Mouse (Mus musculus) 3T3-L1 (cell line): ENCODE data around the gene Smtn.

Experiments used
- DNase-seq: peaks from one replicate; pipeline ENCODE4 v3.0.0-alpha.2; 2015; ENCODE audit warnings: low read depth, low spot score

Smtn gene

DNA sequence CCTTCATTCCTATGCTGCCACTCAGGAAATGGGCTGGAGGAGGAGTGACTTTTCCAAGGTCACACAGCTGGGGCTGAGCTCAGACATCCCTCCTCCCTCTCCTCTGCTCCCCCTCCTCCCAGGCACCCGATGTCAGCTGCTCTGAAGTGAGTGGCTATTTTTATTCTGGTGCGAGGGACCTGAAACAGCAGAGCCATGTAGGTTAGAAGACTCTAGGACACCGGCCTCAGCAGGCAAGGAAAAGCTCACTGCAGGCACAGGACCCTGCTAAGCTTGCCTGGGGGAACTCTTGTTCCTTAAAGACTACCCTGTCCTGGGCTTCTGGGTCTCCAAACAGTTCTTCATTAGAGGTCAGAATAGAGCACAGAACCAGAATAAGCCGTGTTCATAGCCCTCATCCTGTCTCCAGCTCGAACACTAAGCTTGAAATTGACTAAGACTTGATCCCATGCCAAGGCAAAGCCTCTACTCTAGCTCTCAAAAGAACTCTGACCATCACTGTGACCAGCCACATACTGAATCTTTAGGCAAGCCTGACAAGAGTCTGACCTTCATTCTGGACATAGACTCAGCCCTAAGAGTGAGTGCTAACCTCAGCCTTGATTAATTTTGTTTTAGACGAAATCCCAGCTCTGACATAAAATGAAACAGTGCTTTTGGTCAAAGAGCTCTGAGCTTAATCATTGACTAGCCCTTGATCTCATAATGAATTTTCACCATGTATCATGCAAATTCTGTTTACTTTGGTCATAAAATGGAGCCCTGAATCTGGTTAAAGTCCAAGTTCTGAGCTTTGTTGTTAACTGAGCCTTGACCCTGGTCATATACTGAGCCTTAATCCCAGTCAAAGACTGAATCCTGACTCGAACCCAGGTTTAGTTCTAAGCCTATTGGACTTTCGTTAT lies 31.0 kb downstream of the Smtn start:
- no peak for DNase-seq

DNA sequence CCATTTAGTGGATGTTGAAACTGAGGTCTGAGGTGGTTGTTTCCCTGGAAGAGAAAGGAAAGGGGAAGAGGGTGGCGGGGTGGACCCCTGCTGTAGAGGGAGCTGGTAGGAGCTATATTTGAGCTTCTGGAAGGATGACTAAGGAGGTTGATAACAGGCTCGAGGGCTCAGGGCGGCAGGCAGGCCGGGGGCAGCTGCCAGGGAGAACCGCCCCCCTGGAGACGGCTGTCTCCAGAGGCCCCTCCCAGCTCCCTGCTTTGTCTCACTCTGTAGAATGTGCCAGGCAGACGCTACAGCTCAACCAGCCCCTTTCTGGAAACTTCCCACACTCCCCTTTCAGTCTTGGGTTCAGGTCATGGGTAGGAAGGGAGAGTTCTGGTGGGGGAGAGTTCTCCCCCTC lies 32.2 kb downstream of the Smtn start:
- DNase-seq = no peak

DNA sequence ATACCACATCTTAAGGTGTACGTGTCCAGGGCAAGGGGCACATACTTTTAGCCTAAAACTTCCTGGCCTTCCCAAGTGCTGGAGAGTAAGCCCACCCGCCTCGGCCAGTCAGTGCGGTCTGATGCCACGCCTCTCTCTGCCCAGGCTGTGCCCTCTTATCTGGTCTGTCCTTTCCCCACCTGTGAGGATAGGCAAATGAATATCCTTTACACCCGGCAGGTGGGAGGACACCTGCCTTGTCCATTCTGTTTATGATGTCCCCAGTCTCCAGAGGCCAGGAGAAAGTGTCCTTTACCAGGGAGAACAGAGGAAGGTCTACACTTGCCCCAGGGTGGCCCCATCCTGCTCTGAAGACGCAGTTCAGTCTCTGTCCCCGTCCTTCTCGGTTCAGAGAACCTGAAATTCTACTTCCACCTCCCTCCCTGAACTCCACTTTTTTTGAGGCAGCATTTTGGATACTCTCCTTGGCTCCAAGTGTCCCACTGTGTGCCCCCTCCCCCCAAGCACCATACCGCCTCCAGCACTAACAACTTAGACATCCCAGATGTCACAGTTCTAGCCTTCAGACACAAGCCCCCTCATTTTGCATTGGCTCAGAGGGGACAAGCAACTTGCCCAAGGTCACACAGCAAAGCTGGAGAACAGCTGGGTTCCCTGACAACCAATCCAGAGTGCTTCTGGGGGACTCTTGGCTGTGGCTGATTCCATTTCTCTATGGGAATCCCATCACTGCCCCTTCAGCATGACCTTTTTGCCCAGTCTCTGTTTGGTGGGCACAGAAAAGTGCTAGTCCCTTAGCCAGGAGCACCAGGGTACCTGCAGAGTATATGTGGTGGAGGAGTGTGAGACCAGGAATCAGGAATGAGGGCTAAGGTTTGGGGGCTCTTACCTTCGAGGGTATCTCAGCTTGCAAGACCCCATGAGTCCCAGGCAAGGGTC lies 36.4 kb downstream of the Smtn start:
- no peak for DNase-seq

DNA sequence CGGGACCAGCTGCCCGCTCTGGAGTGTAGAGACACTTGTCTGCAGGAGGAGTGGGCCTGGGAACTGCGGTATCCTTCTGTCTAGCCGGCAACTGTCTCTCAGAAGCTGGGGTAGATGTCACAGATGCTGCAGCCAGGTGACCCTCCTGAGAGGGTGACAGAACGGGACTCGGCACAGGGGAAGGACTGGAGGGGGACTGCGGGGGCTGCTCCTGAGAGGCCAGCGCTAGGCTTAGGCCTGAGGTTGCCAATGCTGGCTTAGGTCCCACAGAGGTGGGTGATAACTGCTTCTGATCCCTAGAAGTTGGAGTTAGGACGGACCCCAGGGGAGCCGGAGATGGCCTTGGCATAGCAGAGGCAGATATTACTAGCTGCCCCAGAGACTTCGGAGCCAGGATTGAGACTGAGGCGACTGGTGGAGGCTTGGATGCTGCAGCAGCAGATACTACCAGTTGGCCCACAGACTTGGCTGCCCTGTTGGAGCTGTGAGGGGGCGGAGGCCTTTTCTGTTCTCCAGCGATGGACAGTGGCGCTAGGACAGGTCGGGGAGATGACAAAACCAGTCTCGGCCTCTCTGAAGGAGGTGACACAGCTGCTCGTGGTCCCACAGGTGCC lies 37.8 kb downstream of the Smtn start:
- DNase-seq = no peak

DNA sequence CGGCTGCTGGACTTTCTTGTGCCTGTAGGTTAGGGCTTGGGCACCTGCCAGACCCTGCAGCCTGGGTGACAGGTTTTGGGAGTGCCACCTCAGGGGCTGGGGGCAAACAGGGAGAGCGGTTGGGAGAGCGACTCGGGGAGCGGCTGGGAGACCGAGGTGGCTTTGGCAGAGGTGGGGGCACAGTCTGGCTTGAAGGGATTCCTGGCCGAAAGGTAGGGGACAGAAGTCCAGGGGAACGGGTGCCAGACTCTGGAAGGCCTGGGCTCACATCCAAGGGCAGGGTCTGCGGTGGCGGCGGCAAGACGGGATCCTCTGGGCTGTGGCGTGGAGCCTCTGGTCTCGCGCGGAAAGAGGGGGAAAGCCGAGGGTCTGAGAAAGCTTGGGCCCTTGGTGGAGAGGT lies 38.4 kb downstream of the Smtn start:
- no peak for DNase-seq

DNA sequence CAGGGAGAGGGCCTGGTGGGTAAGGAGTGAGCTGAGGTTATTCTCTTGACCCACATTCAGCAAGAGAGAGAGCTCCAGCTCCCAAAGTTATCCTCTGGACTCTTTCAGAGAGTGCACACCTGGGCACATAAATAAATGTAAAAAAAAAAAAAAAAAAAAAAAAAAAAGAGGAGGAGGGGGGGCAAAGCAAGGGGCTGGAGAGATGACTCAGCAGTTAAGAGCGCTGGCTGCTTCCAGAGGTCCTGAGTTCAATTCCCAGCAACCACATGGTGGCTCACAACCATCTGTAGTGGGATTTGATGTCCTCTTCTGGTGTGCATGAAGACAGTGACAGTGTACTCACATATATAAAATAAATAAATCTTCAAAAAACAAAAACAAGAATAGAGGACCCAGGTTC lies 43.1 kb downstream of the Smtn start:
- no peak for DNase-seq

DNA sequence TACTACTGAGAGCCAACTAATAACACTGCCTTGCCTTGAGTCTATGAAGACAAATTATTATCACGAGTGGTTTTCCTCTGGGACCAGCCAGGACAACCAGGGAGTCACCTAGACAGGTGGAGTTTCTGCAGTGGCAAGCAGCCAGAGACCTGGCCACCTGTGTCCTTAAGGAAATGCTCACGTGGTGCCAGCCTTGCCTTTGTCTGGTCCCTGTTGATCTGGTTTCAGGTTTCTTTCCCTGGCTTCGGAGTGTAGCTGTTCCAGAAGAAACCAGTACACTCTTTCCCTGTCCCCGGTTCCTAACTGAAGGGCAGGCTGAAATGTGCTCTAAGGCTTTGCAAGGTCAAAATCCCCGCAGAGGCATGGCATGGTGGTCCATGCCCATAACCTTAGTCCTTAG lies 43.7 kb downstream of the Smtn start:
- no peak for DNase-seq

DNA sequence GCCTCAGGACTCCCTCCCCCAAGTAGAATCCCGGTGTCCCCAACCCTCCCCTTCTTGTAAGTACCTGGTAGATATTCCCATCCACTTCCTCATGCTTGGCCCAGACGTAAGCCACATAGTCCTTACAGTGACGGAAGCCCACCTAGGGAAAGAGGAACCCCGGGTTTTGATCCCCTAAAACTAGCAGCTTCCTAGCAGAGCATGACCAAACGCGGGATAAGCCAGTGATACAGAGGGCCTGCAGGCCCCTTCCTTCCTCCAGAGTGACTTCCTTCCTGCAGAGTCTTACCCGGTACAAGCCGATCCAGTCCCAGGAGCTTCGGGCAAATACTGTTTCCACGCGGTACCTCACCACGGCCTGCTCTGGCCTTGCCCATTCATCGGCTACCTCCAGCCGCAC lies 44.9 kb downstream of the Smtn start:
- no peak for DNase-seq

DNA sequence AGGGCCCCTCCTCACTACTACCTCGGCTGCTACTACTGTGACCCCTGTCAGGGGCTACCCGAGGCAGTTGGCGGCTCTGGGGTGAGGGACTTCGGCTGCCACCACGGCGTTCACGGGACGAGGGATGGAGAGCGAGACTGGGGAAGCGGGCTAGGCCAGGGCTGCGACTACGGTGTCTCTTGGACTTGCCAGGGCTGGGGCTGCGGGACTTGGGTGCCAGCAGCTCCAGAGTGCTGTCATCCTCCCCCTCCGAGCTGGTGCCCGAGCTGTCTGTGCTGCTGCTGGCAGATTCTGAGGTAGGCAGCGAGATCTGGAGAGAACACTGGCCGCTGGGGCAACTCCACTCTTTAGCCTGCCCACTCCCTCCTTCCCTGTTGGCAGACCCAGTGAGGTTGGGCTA lies 45.6 kb downstream of the Smtn start:
- DNase-seq = no peak

DNA sequence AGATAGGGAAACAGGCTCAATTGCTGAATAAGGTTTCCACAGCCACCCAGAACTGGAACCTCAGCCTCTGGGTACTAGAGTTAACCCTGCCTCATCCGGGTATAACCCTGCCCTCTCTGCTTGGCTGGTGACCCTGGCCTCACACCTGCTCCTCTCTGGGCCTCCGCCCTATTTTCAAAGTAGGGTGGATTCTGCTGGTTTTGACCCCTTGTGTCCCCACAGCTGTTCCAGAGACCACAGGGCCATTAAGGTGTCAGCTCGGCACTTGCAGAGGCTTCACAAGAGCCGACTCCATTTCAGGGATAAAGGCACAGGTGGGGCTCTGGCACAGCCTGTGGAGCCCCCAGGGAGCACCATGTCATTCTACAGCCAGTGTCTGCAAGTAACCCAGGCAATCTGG lies 47.7 kb downstream of the Smtn start:
- no peak for DNase-seq

DNA sequence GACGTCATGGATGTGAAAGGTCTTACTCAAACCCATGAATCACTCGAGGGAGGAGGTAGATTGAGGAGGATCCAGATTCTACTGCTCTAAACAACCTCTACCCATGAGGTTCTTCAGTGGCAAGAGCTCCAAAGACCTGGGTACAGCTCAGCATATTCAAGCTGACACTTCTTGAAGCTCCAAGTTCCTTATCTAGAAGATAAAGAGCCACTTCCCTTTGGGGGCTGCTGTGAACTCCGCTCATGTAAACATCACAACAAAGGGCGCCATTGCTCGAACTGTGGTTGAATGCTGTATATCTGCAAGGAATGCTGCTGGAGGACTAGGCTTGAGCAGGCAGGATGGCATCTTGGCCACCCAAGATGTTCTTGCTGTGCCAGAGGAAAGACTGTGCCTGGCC lies 51.4 kb downstream of the Smtn start:
- DNase-seq = no peak

DNA sequence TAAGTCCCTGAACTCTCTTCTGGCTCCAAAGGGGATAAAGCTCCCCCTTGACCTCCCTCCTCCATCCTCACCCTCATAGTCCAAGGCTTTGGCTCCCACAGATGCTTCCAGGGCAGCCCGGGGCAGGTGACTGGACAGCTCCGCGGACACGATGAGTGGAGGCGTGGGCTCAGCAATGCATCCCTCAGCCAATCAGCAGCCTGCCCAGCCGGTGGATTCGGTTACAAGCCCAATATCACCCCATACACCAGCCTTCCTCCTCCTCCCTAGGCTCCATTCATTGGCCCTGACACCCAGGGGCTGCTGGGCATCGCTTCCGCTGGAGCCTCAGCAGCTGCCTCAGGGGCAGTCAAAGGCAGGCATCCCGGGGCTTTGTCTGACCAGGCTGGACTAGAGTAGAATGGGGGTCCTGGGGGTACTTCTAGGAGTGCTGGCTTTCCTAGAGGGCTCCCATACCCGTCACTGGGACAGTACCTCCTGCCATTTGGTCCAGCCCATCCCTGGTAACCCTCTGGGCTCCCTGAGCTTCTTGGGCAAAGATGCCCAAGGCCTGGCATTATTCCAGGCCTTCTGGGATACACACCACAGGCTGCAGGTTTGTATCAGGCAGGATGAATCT lies 52.4 kb downstream of the Smtn start, which contains the start of gene Pla2g3:
Pla2g3 (plus strand) TSS at position 333 of the 619 bp plus-strand sequence.
- DNase-seq = no peak

DNA sequence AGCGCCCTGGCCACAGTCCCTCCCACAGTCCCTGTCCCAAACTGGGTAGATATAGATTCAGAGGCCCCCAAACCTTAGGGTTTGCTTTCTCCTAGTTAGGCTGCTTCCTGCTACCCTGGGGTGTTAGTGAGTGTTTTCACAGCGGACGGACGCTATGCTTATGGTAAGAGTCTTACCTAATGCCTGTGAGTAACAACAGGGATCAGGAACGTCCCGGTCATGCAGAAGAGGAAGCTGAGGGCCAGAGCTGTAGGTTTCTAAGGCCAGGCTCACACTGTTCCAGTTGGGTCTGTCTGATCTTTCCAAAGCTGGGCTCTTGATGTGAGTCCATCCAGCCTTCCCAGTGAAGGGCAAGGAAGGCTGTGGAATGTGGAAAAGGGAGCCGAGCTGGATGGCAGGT lies 54.1 kb downstream of the Smtn start:
- no peak for DNase-seq

DNA sequence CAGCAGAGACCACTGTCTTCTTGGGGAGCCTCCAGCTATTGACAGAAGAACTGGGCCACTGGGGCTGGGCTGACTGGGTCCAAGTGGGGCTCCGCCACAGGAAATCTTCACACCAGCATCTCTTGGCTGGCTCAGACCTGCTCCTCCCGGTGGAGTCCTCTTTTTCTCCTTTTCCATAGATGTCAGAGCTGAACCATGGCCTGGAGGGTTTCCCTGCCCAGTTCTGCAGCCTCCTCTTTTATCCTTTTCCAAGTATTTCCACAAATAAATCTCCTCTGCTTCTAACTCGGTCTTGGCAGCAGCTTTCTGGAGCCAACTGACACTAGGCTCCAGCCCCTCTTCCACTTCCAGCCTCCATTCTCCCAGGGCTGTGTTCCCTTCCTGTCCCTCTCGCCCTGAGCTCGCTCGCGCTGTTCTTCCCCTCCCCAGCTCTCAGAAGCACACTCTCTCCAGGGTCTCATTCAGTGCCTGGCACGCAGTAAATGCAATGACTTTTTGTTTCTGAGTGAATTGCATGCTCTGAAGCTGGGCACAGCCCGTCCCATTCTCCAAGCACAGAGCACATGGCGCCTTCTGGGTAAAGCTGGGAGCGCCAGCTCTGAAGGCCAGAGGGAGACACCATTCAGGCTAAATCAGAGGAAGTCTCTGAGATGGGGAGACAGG lies 56.3 kb downstream of the Smtn start:
- no peak for DNase-seq

DNA sequence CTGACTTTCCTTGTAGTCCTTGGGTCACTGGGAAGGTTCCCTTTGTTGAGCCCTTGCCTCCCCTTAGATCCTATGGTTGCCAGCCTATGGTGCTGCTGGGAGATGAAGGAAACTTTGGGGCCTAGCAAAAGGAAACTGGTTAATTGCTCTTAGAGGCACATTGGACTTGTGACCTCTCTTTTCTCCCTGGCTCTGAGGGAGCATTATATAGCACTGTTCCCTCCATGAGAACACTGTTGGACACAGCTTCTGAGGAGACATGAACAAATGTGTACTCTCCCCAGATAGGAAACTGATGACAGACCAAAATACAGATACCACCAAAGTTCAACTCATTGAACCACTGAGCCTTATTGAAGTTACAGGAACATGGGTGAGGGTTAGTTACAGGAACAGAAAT lies 64.9 kb downstream of the Smtn start:
- no peak for DNase-seq

DNA sequence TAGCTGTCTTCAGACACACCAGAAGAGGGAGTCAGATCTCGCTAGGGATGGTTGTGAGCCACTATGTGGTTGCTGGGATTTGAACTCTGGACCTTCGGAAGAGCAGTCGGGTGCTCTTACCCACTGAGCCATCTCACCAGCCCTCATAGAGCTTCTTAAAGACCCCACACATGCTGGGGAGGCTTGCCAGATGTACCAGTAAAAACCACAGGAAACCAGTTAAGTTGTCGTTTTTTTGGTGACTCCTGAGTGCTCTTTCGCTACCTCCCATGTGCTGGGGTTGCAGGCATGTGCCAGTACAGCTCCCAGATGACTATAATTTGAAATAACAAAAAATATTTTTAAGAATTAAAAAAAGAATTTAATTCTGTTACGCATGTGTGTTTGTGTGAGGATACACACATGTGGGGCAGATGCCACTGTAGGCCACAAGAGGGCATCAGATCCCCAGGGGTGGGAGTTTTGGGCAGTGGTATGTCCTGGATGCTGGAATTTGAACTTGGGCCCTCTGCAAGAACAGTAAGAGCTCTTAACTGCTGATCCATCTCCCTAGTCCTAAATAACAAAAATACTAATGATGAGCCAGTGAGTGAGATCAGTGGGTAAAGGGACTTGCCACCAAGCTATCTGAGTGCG lies 65.8 kb downstream of the Smtn start:
- peak; percentile 40 for DNase-seq

DNA sequence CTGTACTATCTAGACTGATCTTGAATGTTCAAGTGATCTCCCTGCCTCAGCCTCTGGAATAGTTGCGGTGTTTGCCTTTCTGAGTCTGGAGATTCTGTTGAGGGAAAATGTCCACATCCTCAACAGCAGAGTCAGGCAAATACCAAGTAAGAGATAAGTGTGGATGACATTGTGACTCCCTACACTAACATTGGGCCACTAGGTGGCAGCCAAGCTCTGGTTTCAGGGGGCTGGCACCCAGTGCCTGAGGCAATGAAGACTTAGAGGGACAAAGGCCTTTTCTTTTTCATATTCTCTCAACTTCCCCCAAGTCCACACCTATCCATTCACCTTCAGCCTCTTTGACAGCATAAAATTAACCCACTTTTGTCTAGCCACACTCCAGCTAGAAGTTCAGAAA lies 67.9 kb downstream of the Smtn start:
- DNase-seq = peak; percentile 91

DNA sequence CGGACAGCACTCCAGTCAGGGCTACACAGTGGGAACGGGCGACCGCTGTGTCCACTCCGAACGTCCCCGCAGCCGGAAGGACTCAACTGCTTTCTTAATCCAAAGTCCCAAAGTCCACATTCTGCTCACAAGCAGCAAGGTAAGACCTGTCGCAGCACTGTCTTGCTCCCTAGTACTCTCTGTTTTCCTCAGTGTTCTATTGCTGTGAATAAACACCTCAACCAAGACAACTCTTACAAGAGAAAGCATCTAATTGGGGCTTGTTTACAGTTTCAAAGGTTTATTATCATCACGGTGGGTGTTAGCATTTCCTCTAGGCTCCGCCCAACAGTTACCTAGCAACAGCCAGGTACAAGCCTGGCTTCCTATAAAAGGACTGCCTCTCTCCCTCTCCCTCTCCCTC lies 69.0 kb downstream of the Smtn start:
- no peak for DNase-seq
